Mouse (Mus musculus) heart, embryonic 10.5 days (tissue): ENCODE results near the gene B3galnt1. TPM values are rescaled to one million over a fixed set of nuclear protein-coding genes. Genes with fewer than 3 reads are reported as not detected.
"Not testable (repeated sequence)": the region's sequence is repeated elsewhere in the genome, so short reads cannot be mapped to it uniquely, and the experiment has no call there.

Experiments used
- DNase-seq: peaks from one replicate; pipeline ENCODE4 v3.0.0-alpha.2; 2017; ENCODE audit warnings: low spot score
- H3K27ac ChIP-seq: fragments of 300-500 bp; sonication (generic); 2 replicates; pipeline ENCODE4 v1.5.1; 2016; ENCODE audit warnings: mild to moderate bottlenecking
- H3K27me3 ChIP-seq: fragments of 300-500 bp; sonication (generic); 2 replicates; pipeline ENCODE4 v1.6.1; 2016; ENCODE audit warnings: mild to moderate bottlenecking; ENCODE audit not compliant: poor library complexity, insufficient read depth, severe bottlenecking
- H3K36me3 ChIP-seq: fragments of 300-500 bp; sonication (generic); 2 replicates; pipeline ENCODE4 v1.6.1; 2016; ENCODE audit warnings: mild to moderate bottlenecking, moderate library complexity
- H3K4me1 ChIP-seq: fragments of 300-500 bp; sonication (generic); 2 replicates; pipeline ENCODE4 v1.6.1; 2016; ENCODE audit warnings: mild to moderate bottlenecking
- H3K4me3 ChIP-seq: fragments of 300-500 bp; sonication (generic); 2 replicates; pipeline ENCODE4 v1.5.1; 2016; ENCODE audit warnings: mild to moderate bottlenecking, moderate library complexity
- H3K9me3 ChIP-seq: fragments of 300-500 bp; sonication (generic); 2 replicates; pipeline ENCODE4 v1.6.1; 2016; ENCODE audit warnings: mild to moderate bottlenecking, moderate library complexity
- WGBS: fragments of 180-500 bp; shearing (Covaris S2); methylation state at CpG from one replicate; pipeline ENCODE4 v1.1.7; 2016; 5-methylcytosine and 5-hydroxymethylcytosine counted together
- polyA plus RNA-seq: library from polyadenylated mRNA; unstranded; fragments of >200 nt; fragmentation: Nextera tagmentation; extraction: Ambion mirVana; gene quantifications from 2 replicates; pipeline ENCODE4 v1.2.1, GENCODE M21; 2016

The B3galnt1 gene
- polyA plus RNA-seq, 1 experiment from 2014 or later, result 26.5 TPM

GRCm38 (mm10) chr3:69596116-69596515 is 2.6 kb downstream of the B3galnt1 start:
- 64% methylated on average over 3 of the region's 3 CpGs for WGBS
- Histone ChIP-seq H3K4me1 (peaks cover 18% of the 10 kb centered on the region; the same call in 1 of the 2 replicates), H3K27me3 (no peaks in the 10 kb centered on the region), H3K9me3 (no peaks in the 10 kb centered on the region), H3K4me3 (no peak overlapping the region), H3K36me3 (no peaks in the 10 kb centered on the region), H3K27ac (no peak overlapping the region)
- DNase-seq, result peak; percentile 72

DNA sequence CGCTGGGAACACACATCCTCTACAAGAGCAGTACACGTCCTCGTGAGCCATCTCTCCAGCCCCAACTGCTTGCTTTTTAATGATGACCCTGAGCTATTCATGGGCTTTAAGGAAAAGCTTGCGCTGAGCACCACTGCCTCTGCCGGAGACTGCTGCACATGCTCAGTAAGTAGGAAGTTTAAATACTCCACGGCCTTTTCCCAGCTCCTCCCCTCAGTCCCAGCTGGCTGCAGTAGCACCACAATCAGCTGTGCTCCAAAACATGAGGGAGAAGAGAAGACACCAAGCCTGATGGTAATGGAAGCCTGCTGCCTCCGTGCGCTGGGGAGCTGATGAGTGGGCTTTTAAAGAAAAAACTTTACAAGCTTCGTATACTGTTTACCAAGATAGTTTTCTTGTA is 4.7 kb downstream of the B3galnt1 start:
- no peaks in the 10 kb centered on the region for H3K27me3 ChIP-seq

DNA sequence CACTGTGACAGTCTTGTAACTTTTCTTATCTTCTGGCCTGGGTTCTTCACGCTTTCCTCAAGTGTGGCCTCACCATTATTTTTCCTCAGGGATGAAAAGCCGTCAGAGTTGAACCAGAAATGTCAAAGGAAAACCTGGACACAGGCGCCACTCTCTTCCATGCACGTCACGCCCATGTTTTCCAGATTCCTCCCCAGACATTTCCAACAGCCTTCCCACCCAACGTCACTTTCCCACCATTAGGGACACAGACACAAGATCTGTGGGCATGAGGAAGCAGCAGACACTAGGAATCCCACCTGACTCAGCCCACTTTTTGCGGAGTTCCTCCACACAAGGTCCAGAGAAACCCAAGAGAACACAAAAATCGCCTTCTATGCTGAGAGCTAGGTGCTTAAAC is 5.3 kb downstream of the B3galnt1 start:
- Histone ChIP-seq H3K9me3 (no peaks in the 10 kb centered on the region), H3K4me3 (no peak overlapping the region), H3K36me3 (no peaks in the 10 kb centered on the region), H3K27me3 (no peaks in the 10 kb centered on the region), H3K4me1 (peaks cover 19% of the 10 kb centered on the region), H3K27ac (no peak overlapping the region)
- DNase-seq, result no peak
- WGBS, result 83% methylated on average over 8 of the region's 8 CpGs

More for the DNA sequence above, 4.7 kb downstream of the B3galnt1 start:
- H3K27ac ChIP-seq, result no peak overlapping the region
- H3K4me1 ChIP-seq, result peaks cover 19% of the 10 kb centered on the region; the same call in 1 of the 2 replicates
- no peaks in the 10 kb centered on the region for H3K9me3 ChIP-seq
- WGBS, result 69% methylated on average over 9 of the region's 9 CpGs
- H3K36me3 ChIP-seq, result no peaks in the 10 kb centered on the region
- no peak overlapping the region for H3K4me3 ChIP-seq
- peak; percentile 70 for DNase-seq

GRCm38 (mm10) chr3:69588101-69588760 is 10.5 kb downstream of the B3galnt1 start:
- peak overlapping the region; percentile 45 for H3K4me3 ChIP-seq
- H3K4me1 ChIP-seq, result peaks cover 15% of the 10 kb centered on the region
- WGBS, result 7% methylated on average over 10 of the region's 10 CpGs
- no peaks in the 10 kb centered on the region for H3K9me3 ChIP-seq
- H3K27ac ChIP-seq, result peak overlapping the region; percentile 79
- H3K27me3 ChIP-seq, result no peaks in the 10 kb centered on the region
- no peaks in the 10 kb centered on the region for H3K36me3 ChIP-seq
- peak; percentile 87 for DNase-seq

DNA sequence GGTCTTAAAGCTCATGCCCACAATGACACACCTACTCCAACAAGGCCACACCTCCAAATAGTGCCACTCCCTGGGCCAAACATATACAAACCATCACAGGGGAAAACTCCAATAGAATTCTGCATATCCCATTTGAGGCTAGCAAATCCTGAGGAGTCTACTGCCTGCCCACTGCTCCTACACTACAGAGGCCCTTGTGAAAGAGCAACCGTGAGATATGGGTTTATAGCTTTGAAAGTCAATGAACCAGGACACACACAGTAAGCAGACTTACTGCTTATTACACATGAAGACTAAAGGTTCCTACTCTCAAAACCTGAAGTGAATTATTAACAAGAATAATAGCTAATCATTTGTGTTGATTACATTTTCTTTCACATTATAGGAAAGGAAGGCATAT is 15.0 kb downstream of the B3galnt1 start:
- DNase-seq, result peak; percentile 14
- 89% methylated on average over 1 of the region's 1 CpGs for WGBS
- peaks cover 12% of the 10 kb centered on the region for H3K4me1 ChIP-seq
- H3K27ac ChIP-seq, result no peak overlapping the region
- no peaks in the 10 kb centered on the region for H3K27me3 ChIP-seq
- H3K9me3 ChIP-seq, result no peaks in the 10 kb centered on the region
- peaks cover 7% of the 10 kb centered on the region; the same call in 1 of the 2 replicates for H3K36me3 ChIP-seq
- no peak overlapping the region for H3K4me3 ChIP-seq

DNA sequence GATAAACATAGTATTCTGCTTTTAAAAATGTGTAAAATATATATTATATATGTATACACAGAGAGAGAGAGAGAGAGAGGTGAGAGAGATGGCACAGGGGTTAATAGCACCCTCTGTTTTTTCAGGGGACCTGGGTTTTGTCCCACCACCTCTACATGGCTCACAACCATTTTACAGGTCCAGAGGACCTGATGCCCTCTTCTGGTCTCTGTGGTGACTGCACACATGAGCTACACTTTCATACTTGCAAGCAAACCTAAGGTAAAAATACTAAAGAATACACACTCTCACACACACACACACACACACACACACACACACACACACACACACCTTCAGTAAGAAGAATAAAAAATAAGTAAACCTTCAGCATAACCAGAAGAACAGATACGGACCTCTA is 20.0 kb downstream of the B3galnt1 start:
- H3K9me3 ChIP-seq, result no peaks in the 10 kb centered on the region
- 79% methylated on average over 1 of the region's 1 CpGs for WGBS
- no peak overlapping the region for H3K27ac ChIP-seq
- H3K4me1 ChIP-seq, result no peaks in the 10 kb centered on the region
- no peak for DNase-seq
- H3K27me3 ChIP-seq, result no peaks in the 10 kb centered on the region
- H3K36me3 ChIP-seq, result peaks cover 26% of the 10 kb centered on the region
- no peak overlapping the region for H3K4me3 ChIP-seq

DNA sequence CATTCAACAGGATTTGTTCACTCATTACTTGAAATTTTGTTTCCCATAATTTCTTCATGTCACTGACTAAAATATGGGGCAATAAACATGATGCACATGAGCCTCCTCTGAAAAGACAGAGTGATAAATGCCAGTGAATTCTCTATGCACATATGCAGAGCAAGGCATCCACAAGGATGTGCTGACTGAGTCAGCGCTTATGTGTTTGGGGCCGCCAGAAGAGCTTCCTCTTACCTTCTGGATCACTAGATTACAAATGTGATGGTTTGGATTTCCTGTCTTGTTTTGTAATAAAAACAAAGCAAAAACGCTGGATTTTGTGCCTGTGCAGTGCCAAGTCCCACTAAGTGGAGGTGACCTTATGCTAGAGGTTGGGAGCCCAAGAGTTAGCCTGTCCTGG is 22.0 kb downstream of the B3galnt1 start:
- Histone ChIP-seq H3K27me3 (no peaks in the 10 kb centered on the region), H3K27ac (no peak overlapping the region), H3K36me3 (peaks cover 19% of the 10 kb centered on the region), H3K4me3 (no peak overlapping the region), H3K4me1 (no peaks in the 10 kb centered on the region), H3K9me3 (no peaks in the 10 kb centered on the region)
- no peak for DNase-seq
- 72% methylated on average over 3 of the region's 3 CpGs for WGBS

DNA sequence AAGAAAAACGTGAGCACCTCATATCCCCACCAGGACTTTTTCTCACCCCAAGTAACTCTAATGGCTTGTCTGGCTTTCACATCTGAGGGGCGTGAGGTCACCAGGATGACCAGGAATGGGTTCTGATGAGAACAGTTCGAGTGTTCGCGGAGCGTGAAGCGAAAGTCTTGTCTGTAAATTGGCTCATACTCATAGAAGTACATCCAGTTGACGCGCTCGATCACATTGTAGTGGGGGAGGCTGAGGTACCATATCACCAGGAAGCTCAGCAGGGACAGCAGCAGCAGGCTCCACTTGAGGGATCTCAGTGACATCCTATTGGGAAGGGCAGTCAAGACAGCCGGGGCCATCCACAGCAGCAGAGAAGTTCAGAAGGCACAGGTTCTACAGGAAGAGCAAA is 23.2 kb downstream of the B3galnt1 start:
- WGBS, result 91% methylated on average over 11 of the region's 11 CpGs

DNA sequence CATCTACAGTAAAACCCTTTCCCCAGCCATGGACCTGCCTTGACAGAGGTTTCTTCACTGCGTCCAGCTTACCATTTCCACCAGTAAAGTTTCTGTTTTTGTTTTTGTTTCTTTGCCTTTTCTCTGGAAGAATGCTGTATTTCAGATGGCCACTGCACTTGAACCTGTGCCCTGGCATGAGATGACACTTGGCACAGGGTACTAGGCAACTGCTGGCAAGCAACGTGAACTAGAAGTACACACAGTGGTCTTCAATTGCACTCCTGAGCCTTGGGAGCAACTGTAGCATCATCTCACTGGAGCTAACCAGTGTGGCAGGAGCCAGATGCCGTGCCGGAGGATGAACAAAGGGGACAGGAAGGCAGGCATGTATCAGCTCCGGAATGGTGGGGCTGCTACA is 26.2 kb downstream of the B3galnt1 start:
- Histone ChIP-seq H3K4me3 (no peak overlapping the region), H3K4me1 (no peaks in the 10 kb centered on the region), H3K36me3 (peaks cover 13% of the 10 kb centered on the region), H3K27me3 (no peaks in the 10 kb centered on the region), H3K9me3 (no peaks in the 10 kb centered on the region), H3K27ac (no peak overlapping the region)
- DNase-seq, result no peak
- 90% methylated on average over 5 of the region's 5 CpGs for WGBS

More for the DNA sequence above, 23.2 kb downstream of the B3galnt1 start:
- Histone ChIP-seq H3K27ac (no peak overlapping the region), H3K4me3 (no peak overlapping the region), H3K4me1 (no peaks in the 10 kb centered on the region), H3K36me3 (peaks cover 19% of the 10 kb centered on the region), H3K27me3 (no peaks in the 10 kb centered on the region), H3K9me3 (no peaks in the 10 kb centered on the region)
- no peak for DNase-seq

DNA sequence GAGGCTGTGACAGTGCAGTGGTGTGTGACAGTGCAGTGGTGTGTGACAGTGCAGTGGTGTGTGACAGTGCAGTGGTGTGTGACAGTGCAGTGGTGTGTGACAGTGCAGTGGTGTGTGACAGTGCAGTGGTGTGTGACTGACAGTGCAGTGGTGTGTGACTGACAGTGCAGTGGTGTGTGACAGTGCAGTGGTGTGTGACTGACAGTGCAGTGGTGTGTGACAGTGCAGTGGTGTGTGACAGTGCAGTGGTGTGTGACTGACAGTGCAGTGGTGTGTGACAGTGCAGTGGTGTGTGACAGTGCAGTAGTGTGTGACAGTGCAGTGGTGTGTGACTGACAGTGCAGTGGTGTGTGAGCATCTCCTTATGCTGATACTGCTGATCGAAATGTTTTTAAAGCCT is 33.2 kb downstream of the B3galnt1 start:
- H3K27ac ChIP-seq, H3K27me3 ChIP-seq, H3K4me3 ChIP-seq, H3K4me1 ChIP-seq, H3K36me3 ChIP-seq, H3K9me3 ChIP-seq, DNase-seq: not testable (repeated sequence)
- 87% methylated on average over 1 of the region's 1 CpGs for WGBS

DNA sequence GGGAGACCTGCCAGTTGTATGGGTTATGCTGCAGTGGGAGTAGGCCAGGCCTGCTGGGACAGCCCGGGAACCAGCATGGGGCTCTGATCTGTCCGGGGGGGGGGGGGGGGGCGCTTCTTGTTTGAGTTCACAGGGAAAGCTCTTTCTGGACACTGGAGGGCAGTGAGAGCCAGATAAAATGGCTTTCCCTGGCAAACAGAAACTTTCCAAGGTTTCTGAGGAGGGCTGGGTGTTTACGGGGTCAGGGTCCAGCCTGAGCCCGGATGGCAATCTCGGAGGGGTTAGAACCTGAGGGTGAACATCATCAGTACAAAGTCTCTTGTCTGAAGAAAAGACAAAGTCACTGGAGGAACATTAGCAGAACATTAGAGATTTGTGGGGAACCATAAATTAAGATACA is 35.4 kb downstream of the B3galnt1 start:
- no peaks in the 10 kb centered on the region for H3K9me3 ChIP-seq
- no peaks in the 10 kb centered on the region for H3K36me3 ChIP-seq
- H3K4me3 ChIP-seq, result no peak overlapping the region
- no peak for DNase-seq
- H3K27ac ChIP-seq, result no peak overlapping the region
- H3K27me3 ChIP-seq, result no peaks in the 10 kb centered on the region
- H3K4me1 ChIP-seq, result peaks cover 14% of the 10 kb centered on the region
- 88% methylated on average over 6 of the region's 6 CpGs for WGBS

DNA sequence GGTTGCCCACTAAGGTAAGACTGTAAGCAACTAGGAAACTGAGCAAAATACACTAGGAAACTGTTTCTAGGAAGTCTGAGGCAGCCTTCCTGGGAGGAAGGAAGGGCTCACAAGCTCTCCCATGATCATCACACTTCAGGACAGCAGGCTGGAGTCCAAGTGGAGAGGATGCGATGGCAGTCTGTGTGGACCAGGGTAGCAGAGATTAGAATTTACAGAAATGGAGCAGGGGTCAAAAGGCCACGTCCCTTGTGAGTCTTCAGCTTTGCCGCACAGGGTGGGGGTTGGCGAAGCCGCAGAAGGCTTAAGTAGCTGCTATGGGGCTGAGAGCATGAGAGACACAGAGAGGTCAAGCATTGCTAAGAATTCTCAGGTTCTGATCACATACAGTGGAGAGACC is 37.1 kb downstream of the B3galnt1 start:
- WGBS, result 41% methylated on average over 5 of the region's 5 CpGs
- H3K4me3 ChIP-seq, result no peak overlapping the region
- H3K4me1 ChIP-seq, result peaks cover 18% of the 10 kb centered on the region
- no peaks in the 10 kb centered on the region for H3K9me3 ChIP-seq
- no peak for DNase-seq
- H3K27me3 ChIP-seq, result no peaks in the 10 kb centered on the region
- no peak overlapping the region for H3K27ac ChIP-seq
- H3K36me3 ChIP-seq, result no peaks in the 10 kb centered on the region

DNA sequence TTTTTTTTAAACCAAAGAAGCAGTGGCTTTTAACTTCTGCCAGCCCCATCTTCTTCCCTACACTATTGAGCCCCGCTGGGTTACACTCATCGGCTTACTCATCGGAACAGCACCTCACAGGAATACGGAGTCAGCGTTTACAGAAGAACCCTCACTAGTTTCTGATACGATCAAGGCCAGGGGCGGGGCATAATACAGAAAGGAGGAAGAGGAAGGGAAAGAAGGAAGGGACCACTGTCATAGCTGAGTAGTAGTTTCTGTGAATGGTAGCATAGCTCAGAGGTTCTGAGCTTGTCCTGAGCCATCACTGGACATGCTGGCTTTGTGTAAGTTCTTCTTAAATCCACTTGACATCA is 38.8 kb downstream of the B3galnt1 start:
- Histone ChIP-seq H3K9me3 (no peaks in the 10 kb centered on the region), H3K27me3 (no peaks in the 10 kb centered on the region), H3K4me3 (no peak overlapping the region), H3K4me1 (peaks cover 18% of the 10 kb centered on the region), H3K27ac (no peak overlapping the region), H3K36me3 (no peaks in the 10 kb centered on the region)
- WGBS, result 75% methylated on average over 7 of the region's 7 CpGs
- no peak for DNase-seq
